Mouse (Mus musculus) mature B cell (primary cell): Measurements from ENCODE around the gene Actrt2.

Source experiments
- in situ Hi-C: fragments of 300-500 bp; cut with MboI; formaldehyde crosslinking; loops from 2 replicates; pipeline ENCODE4 v1.14.3; 2019

Actrt2 gene

DNA sequence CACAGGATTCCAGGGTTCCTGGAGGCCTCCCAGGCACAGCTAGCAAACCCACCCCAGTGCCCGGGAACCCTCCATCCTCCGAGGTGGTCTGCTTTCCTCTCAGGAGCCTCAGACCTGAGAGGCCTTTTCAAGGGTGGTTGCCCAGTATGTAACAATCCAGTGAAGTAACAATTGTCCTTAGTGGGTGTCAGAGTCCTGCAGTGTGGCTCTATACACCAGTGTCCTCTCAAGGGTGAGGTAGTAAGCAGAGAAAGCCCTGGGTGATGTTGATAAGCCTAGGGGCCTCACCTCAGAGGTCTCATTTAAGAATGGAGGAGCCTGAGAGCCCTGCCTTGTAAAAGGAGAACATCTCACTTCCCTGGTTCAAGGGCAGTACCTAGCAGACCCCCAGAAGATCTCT lies at the start of gene Actrt2:
Gene Actrt2 (minus strand): TSS at position 101 of the 400 bp plus-strand sequence.
- in situ Hi-C loops = no loop called here

DNA sequence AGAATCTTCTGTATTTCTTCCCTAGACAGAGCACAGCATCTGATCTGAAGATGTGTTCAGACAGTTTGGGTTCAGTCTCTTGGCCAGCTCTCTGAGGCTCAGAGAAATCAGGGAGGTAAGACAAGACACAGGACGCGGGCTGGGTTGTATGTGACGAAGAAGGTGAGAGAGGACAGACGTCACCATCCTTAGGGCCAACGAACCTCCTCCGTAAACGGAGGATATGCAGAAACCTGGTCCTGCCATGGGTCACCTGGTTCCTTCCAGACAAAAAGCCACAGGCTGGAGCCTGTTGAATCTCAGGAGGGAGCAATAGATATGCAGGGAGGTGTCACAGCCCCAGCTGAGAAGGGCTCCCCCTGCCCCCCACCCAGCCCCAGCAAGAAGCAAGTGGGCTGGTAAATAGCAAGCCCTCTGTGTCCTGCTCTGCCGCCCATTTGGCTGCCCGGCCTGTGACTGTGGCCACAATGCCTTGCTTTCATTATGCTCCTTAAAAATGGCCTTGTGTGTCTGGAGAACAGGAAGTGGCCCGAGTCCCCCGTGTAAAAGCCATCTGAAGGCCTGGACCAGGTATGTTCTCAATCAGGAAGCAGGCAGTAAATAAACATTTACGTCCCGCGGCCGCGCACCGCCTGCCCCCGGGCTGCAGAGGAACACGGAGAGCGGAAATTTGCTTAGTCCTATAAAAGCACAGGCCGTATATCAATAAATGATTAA lies 41.9 kb upstream of the Actrt2 start:
- in situ Hi-C loops = no loop called here

DNA sequence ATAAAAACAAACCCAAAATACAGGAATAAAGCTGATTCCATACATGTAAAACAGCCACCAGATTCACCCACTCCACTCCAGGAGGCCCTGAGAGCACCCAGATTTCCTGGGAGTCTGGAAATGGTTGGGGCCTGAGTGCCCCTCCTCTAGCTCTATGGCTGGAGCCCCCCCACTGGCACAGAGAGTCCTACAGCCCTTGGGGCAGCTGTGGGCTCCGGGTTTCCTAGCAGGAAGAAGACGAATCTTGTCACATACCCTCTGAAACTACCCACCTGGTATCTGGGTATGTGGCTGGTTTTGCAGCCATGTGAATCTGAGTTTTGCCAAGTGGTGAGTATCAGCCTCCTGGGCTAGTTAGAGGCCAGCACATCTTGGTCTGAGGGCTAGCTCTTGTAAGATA lies 41.1 kb upstream of the Actrt2 start:
- in situ Hi-C loops = no loop called here

DNA sequence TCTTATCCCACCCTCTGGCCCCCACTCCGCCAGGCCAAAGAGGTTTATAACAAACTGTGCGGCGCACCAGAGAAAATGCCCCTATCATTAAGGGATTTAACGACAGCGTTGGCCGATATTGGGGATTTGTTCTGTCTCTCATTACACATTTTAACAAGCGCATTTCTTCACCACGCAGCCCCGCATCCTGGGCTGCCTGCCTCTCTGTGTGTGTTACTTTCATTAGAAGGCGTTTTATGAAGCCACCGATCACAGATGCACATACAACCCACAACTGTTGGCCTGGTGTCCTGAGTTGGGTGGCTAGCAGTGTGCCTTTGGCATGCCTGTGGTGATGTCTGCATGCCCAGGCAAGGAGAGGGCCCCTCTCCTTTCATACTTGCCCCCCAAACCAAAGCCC lies 40.6 kb upstream of the Actrt2 start:
- in situ Hi-C loops = no loop called here

DNA sequence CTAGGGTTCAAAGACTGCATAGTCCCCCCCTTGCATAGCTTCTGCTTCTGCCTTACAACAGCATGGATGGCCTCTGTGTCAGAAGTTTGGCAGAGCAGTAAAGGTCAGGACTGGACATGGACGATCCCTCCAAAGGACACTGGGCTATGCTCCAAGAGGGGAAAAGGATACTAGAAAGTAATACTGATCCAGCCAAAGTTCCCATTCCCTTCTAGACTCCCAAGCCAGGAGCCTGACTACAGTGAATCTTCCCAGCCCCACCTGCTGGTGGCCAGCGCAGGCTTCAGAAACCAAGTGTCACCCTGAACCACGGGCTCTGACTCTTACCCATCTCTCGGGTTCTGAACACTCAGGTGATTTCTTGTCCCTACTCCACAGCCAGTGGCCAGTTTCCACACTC lies 39.9 kb upstream of the Actrt2 start:
- in situ Hi-C loops = no loop called here

DNA sequence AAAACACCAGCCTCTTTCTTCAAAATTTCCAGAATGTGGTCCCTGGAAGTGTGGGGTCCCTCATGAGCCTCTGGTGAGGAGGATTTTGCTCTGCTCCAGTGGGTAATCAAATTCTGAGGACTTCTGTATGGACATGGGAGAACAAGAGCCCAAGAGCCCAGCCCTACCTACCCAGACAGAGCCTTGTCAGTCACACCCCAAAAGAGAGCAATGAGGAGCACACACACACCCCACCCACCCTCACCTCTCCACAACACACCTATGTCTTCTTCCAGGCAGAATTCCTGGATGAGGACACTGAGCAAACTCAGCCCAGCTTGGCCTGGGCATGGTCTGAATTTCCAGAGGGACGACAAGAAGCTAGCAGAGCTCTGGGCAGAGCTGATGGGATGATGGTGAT lies 38.8 kb upstream of the Actrt2 start:
- in situ Hi-C loops = no loop called here

DNA sequence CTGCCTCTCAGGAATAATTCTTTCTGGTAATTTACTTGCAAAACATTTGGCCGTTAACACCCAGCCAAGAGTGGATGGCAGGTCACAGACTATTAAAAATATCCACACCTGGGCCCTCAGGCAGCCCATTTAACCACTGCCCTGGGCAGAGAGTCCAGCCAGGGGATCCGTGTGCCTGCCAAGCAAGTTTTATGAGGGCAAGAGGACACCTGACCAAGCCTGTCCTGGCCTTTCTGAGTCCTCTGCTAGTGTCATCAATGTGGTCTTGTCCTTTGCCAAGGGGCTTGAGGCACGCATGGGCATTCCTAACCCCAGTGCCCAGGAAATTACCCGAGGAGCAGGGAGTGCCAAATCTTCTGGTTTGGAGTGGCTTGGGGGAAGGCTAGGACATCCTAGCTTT lies 38.0 kb upstream of the Actrt2 start:
- in situ Hi-C loops = no loop called here

DNA sequence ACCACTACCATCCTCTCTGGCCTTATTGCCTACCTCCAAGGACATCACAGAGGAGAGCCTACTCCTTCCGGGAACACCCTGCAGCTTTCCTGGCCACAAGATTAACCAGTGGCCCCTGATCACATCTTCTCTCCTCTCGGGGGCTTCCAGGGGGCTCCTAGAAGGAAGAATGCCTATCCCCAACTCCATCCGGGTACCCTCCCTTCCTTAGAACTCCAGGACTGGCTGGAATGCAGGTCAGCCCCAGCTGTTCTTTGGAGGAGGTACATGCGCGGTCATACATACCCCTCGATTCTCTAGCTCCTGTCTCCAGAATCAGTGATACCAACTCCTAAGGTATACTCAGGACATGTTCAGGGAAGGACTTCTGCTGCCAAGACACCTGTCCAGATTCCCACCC lies 37.4 kb upstream of the Actrt2 start:
- in situ Hi-C loops = no loop called here

DNA sequence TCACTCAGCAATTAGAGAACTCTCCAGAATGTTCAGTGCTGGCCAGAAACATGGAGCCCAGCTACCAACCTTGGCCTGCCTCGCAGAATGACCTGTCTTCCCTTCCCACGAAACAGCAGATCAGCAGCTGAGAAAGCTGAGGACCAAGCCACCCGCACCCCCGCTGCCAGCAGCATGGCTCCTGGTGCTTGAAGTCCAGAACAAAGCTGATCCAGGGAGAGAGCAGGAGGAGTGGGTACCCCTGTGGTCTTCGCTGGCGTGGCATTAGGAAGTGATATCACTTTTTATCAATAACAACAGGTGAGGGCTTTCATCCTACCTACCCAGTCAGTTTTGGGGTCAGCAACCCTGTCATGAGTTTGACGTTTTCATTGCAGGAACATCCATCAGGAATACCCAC lies 36.9 kb upstream of the Actrt2 start:
- in situ Hi-C loops = no loop called here

DNA sequence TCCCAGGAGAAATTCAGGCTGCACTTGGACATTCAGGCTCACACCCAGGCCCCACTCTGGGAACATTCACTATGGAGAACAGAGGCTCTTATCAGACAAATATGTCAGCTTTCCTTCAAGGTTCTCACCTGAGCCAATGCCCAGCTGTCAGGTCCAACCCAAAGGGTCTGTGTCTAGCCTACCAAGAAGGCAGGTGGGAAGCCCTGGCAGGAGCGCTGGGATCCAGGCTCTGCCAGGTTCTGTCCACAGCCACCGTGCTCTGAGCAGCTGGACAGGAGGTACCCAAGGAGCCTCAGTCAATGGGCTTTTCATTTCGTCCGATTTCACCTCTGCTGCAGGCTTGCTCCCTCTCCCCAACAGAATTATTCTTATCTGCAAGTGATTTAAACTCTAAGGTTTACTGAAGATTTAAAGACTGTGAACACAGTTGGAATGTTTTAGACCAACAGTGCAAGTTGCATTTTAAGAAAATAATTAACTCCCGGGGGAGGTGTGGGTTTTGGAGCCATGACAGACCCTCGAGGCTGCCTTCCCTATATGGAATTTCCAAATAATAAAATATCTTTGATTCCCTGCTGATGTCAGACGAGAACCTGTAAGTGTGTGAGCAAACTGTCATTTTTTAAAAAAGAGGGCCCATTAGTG lies 35.9 kb upstream of the Actrt2 start:
- in situ Hi-C loops = no loop called here

DNA sequence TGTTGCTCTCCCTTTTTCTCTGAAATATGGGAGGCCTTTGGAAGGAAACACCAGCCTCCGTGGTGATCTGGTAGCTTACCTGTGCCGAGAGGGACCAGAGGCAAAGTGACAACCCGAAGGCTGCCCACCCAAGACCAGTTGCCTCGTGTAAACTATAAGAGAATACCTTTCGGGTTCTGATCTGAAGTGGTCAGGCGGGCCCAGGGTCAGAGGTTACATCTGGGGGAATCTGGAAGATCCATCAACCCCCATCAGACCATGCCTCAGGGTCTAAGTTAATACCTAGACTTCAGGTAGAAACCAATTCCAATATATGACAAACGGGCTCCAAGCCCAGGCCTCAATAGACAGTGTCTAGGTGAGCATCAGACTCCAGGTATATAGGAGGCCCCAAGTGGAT lies 35.3 kb upstream of the Actrt2 start:
- in situ Hi-C loops = no loop called here

DNA sequence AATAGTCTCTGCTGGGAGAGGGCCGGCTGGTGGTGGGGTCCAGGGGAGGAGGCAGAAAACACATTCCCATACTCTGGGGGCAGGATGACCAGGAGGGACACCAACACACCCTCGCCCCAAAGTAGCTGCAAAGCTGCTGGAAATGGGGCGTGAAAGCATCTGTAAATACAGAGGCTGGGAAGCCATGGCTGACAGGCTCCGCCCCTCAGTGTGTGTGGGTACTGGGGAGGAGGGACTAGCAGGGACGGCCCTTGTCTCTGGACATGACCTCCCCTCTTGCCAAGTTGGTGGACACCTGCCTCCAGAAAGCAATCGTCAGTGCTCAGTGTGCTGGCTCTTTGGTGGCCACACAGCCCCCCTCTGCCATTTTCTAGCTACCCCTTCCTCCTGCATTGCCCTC lies 34.5 kb upstream of the Actrt2 start:
- in situ Hi-C loops = no loop called here

DNA sequence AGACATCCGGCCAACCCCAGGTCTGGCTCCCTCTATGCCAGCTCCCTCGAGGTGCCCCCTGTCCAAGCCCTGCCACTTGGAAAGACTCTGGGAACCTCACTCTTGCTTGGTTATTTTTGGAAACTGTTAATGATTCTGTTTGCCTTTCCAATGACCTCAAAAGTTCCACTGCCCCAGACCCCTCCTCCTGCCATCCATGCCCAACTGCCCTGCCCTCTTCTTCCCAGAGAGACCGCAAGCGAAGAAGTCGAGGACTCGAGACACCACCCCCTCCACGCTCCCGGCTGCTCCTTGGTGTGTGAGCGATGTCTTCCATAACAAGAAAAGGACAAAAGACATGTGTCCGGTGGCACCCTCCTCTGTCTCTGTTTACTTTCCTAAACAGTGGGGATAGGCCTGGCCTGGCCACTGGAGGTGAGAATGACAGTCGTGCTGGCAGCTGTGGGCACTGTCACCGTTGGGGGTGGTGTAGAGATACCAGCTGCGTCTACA lies 33.3 kb upstream of the Actrt2 start:
- in situ Hi-C loops = no loop called here

DNA sequence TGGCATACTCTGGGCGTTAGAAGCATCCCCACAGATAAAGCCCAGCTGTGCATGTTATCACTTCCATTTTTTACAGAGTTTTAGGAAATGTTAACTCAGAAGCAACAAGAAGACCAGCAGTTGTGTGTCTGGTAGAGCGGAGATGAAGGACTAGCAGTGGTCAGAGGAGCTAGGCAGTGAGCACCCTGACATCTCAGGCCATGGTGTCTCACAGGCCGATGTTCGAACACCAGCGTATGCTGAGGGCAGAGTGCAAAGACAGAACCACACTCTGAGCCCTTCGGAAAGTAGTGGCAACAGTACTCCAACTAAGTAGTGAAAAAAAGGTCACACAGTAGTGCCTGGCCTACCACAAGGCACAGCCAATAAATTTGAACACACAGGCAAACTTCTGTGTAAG lies 32.8 kb upstream of the Actrt2 start:
- in situ Hi-C loops = no loop called here

DNA sequence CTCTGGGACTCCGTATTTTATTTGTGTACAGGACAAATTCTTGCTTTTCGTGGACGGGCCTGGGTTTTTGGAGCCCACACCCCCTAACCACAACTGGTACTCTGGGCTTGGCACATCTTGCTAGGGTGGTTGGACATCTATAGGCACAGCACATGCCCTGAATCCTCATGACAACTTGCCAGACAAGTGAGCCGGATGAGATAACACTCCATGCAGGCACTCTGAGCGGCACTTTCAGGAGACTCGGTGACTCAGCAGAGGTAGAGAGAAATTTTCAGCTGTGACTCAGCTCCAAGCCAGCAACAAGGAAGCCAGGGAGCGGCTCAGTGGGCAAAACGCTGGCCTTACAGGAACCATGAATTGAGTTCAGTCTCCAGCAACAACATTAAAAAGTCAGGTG lies 31.6 kb upstream of the Actrt2 start:
- in situ Hi-C loops = no loop called here

DNA sequence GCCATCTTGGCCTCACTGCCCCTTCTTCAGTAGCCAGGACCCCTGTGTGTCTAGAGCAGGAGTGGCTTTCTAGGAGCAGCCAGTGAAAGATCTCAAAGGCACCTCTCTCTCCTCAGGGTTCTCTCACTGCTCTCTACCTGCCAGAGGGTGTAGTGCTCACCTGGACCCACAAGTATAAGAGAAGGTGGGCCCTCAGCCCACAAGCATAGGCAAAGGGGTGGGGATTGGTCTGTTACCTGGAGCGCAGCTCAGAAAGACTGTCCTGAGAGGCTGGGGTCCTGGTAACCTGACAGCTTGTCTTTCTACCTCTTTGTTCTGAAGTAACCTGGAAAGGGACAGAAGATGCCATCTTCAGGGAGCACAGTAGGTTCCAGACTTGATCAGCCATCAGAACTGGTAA lies 31.0 kb upstream of the Actrt2 start:
- in situ Hi-C loops = no loop called here

DNA sequence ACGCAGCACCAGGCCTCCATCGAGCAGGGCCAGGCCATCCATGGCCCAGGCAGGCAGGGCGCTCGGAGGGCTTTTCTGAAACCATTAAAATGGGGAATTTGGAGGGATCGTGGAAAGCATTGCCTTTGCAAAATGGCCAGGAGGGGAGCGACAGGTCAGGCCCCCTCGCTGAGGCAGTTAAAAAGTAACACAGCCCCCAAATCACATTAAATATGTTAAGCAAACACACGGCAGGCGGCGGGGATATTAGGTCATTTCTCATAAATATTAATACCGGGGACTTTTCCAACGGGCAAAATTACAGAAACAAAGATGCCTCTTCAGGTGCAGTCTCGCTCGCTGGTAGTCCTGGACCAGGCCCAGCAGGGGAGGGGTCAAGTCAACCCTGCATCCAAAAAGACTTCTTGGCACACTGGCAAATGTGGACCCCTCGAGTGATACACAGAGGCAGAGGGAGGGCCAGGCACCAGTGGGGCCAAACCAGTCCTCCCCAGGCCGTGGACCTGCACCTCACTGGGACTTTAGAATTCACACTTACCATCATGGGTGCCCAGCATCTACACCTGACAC lies 30.4 kb upstream of the Actrt2 start:
- in situ Hi-C loops = no loop called here

DNA sequence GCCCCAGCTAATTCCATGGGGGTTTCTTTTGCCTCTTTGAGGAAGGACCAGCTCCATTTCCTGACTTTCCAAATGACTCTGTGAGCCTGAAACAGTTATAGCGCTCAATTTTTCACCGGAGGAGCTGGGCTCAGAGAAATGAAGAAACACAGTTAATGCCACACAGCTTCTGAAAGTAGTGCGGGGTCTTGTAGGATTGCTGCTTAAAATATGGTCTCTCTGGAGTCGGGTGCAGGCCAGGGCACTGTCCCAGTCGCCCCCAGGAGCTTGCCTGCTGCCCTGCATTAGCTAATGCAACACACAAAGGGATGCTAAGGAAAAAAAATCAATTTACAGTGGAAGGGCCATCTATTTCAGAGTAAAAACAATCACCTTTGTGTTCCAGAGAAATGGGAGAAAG lies 29.8 kb upstream of the Actrt2 start:
- in situ Hi-C loops = no loop called here

DNA sequence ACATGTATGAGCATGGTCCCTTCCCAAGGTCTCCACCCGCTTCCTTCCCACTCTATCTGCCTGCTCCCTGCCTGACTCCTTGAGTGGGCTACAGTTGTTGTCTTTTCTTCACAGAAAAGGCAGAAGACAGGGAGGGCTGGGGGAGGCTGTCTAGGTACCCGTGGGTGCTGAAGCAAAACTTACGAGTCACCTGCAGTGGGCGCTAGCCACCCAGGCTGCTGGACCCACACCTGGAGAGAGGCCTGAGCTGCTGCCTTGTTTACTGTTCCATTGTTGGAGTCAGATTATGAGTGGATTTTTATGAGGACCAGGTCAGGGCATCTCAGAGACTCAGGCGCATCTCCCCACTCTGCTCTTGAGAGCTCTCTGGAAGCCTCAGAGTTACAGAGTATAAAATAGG lies 28.9 kb upstream of the Actrt2 start:
- in situ Hi-C loops = no loop called here

DNA sequence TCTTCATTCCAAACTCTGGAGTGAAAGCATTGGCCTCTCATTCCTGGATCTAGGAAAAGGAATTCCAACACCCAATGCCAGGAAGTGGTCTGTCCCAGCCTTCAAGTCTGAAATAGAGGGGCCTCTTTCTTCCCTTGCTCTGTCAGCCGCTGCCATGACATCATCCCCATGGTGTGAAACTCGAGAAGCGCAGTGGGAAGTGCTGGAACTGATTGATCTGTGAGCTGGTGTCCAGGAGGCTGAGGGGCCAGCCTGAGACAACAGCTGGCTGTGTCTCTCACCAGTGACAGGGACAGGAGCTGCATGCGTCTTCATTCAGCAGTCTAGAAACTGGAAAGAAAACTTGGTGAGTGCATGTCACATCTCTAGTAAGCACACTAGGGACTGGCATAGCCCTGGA lies 28.5 kb upstream of the Actrt2 start:
- in situ Hi-C loops = no loop called here

DNA sequence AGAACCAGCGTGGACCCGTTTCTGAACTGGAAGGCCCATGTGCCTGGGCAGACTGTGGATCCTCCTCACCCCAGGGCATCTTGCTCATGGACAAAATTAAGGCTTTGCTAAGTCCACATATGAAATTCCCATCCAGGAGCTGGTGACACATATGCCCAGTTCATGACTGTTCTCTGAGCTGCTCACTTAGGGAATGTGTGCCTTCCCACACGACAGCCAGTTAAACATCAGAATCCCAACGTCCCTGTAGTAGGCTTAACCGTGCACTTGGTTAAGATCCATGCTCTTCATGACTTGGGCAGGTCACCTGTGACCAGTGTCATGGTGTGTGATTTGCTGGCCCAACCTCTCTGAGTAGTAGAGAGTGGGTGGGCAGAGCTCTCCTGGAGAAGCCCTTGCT lies 26.7 kb upstream of the Actrt2 start:
- in situ Hi-C loops = no loop called here

DNA sequence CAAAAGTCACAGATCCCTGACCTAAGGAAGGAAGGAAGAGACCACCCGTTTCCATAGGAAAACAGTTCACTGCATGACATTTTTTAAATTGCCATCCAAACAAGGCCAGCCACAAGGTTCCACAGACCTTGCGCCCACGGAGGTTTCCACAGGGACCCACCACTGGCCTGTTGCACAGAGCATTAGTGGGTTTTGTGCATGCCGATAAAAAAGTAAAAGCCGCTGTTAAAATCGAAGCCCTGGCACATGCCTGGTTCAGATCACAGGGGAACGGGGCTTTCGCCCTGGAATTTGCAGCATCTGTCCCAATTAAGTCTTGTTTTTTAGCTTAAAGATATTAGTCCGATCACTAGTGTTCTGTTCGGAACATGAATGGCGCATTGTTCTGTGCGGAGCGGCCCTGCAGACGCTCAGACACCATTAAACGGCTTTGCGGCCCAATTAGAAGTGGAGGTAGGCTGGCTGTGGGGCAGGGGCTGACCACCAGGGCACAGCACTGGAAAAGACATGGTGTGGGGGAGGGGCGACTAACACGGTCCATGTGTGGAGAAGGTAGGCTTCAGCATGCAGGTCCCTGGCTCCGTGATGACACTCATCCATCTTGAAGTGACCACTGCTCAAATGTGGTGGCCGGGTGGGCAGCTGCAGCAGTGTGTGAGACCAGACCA lies 25.8 kb upstream of the Actrt2 start:
- in situ Hi-C loops = no loop called here
